Mouse (Mus musculus) kidney, postnatal 0 days (tissue): ENCODE data around the gene Upk2. TPM values are rescaled to one million over a fixed set of nuclear protein-coding genes. Genes with fewer than 3 reads are reported as not detected.
A peak's percentile ranks its signal among the peaks of the same experiment; 100 is the strongest.
"Not testable (repeated sequence)": the region's sequence is repeated elsewhere in the genome, so short reads cannot be mapped to it uniquely, and the experiment has no call there.

Experiments used
- ATAC-seq: fragments of 200-750 bp; cut with Nextera tagmentation; replicated peaks from 2 replicates; pipeline ENCODE4 v1.8.0; 2017; ENCODE audit warnings: low read depth, moderate number of reproducible peaks, moderate TSS enrichment, moderate library complexity; ENCODE audit not compliant: low FRiP score
- DNase-seq: peaks from one replicate; pipeline ENCODE4 v3.0.0-alpha.2; 2016; ENCODE audit warnings: low spot score
- H3K27ac ChIP-seq: fragments of 300-500 bp; sonication (generic); 2 replicates; pipeline ENCODE4 v1.5.1; 2014; ENCODE audit warnings: mild to moderate bottlenecking
- H3K27me3 ChIP-seq: fragments of 300-500 bp; sonication (generic); 2 replicates; pipeline ENCODE4 v1.6.1; 2014; ENCODE audit warnings: low read length, mixed read lengths; ENCODE audit not compliant: insufficient read depth
- H3K36me3 ChIP-seq: fragments of 300-500 bp; sonication (generic); 2 replicates; pipeline ENCODE4 v1.6.1; 2014; ENCODE audit warnings: low read length, mixed read lengths; ENCODE audit not compliant: insufficient read depth
- H3K4me1 ChIP-seq: fragments of 300-500 bp; sonication (generic); replicated peaks from 2 replicates; pipeline ENCODE4 v1.6.1; 2014; ENCODE audit warnings: antibody characterized with exemption, low read length, mixed read lengths; ENCODE audit not compliant: insufficient read depth
- H3K4me2 ChIP-seq: fragments of 300-500 bp; sonication (generic); 2 replicates; pipeline ENCODE4 v1.6.1; 2014; ENCODE audit warnings: mild to moderate bottlenecking, low read length, moderate library complexity, mixed read lengths
- H3K4me3 ChIP-seq: fragments of 300-500 bp; sonication (generic); replicated peaks from 2 replicates; pipeline ENCODE4 v1.5.1; 2014; ENCODE audit warnings: low read depth, low read length
- H3K9ac ChIP-seq: fragments of 300-500 bp; sonication (generic); 2 replicates; pipeline ENCODE4 v1.6.1; 2014; ENCODE audit warnings: low read depth, low read length
- H3K9me3 ChIP-seq: fragments of 300-500 bp; sonication (generic); replicated peaks from 2 replicates; pipeline ENCODE4 v1.6.1; 2016; ENCODE audit warnings: low read length, inconsistent platforms, mixed read lengths
- CTCF ChIP-seq: IDR thresholded peaks from 2 replicates; pipeline ENCODE4 v1.5.1; 2016; ENCODE audit warnings: antibody characterized with exemption, low read depth, mild to moderate bottlenecking, moderate library complexity
- WGBS: fragments of 180-500 bp; shearing (Covaris S2); extraction: QIAGEN DNeasy Blood & Tissue Kit; methylation state at CpG from one replicate; pipeline ENCODE4 v1.1.7; 2014; 5-methylcytosine and 5-hydroxymethylcytosine counted together
- polyA plus RNA-seq: library from polyadenylated mRNA; unstranded; fragments of >200 nt; fragmentation: Nextera tagmentation; extraction: Ambion mirVana; gene quantifications from 2 replicates; pipeline ENCODE4 v1.2.1, GENCODE M21; 2015

Gene Upk2
- polyA plus RNA-seq, 1 experiment from 2014 or later = 27.8 TPM

- Histone ChIP-seq H3K9me3 (no peaks in the 10 kb centered on the region), H3K36me3 (no peaks in the 10 kb centered on the region), H3K4me3 (no peak overlapping the region), H3K9ac (no peak overlapping the region), H3K4me1 (no peaks in the 10 kb centered on the region), H3K4me2 (no peak overlapping the region), H3K27ac (no peak overlapping the region), H3K27me3 (no peaks in the 10 kb centered on the region)
- TF ChIP-seq CTCF = no peak
- DNase-seq = no peak
- no peak for ATAC-seq
- whole genome bisulfite sequencing = 89% methylated on average over 4 of the region's 4 CpGs
Observed at GRCm38 (mm10) chr9:44423576-44423975, 31.2 kb downstream of the Upk2 start.

- Histone ChIP-seq H3K27ac (no peak overlapping the region), H3K4me3 (no peak overlapping the region), H3K4me1 (0 out of 2 replicates have a peak, but pooled peaks cover 3% of the 10 kb centered on the region), H3K4me2 (no peak overlapping the region), H3K36me3 (no peaks in the 10 kb centered on the region), H3K9ac (no peak overlapping the region), H3K9me3 (no peaks in the 10 kb centered on the region), H3K27me3 (no peaks in the 10 kb centered on the region)
- DNase-seq = no peak
- no peak for ATAC-seq
- TF ChIP-seq CTCF = no peak
- WGBS = 69% methylated on average over 5 of the region's 5 CpGs
Observed at GRCm38 (mm10) chr9:44420280-44420898, 34.4 kb downstream of the Upk2 start.

DNA sequence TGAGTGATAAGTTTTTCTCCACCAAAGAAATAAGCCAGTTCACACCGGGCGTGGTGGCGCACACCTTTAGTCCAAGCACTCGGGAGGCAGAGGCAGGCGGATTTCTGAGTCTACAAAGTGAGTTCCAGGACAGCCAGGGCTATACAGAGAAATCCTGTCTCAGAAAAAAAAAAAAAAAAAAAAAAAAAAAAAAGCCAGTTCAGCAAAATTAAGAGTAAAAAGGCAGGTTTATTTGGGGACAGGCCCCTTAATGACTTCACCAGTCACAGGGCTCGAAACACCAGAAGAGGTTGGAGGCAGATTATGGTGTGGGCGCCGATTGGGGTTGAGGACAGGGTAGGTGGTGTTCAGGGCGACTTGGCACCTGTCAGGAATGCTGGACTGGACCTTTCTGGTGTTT is 35.0 kb downstream of the Upk2 start:
- H3K27me3 ChIP-seq, H3K4me3 ChIP-seq, H3K4me1 ChIP-seq, H3K36me3 ChIP-seq, ATAC-seq, H3K27ac ChIP-seq, H3K9ac ChIP-seq, H3K4me2 ChIP-seq, DNase-seq, H3K9me3 ChIP-seq: not testable (repeated sequence)
- 90% methylated on average over 9 of the region's 9 CpGs for WGBS

DNA sequence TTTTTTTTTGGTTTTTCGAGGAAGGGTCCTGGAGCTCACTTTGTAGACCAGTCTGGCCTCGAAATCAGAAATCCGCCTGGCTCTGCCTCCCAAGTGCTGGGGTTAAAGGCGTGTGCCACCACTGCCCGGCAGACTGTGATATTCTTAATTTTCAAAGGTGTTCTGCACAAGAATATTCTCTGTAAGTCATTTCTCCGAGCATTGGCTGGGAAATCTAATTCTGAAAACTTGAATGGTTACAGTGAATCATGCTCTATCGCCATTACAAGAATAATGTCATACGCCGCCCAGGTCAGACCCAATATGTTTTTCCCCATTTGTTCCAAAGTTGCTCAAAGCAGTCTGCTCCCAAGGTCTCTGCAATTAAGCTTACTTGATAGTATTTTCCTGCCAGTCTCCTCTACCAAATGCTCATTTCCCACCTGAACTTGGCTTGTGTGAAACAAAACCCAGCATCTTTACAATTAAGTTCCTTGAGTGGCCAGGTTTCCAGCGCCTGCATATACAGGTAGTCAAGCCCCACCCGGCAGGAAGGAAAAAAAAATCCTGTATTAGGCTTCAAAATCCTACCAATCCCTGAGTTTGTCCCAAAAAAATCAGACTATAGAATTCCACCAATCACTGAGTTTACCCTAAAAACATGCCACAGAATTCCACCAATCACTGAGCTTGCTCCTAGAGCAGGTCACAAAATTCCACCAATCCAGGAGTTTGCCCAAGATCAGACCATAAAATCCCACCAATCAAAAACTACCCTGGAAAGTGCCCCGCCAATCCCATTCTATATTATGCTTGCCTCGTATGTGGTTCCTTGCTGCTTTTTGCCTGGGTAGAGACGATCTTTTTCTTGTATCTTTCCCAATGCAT is 36.0 kb downstream of the Upk2 start, which contains the start of gene Ccdc84:
Ccdc84 (minus strand) TSS at position 51 of the 867 bp plus-strand sequence.
- 73% methylated on average over 14 of the region's 14 CpGs for WGBS
- no peak for DNase-seq

DNA sequence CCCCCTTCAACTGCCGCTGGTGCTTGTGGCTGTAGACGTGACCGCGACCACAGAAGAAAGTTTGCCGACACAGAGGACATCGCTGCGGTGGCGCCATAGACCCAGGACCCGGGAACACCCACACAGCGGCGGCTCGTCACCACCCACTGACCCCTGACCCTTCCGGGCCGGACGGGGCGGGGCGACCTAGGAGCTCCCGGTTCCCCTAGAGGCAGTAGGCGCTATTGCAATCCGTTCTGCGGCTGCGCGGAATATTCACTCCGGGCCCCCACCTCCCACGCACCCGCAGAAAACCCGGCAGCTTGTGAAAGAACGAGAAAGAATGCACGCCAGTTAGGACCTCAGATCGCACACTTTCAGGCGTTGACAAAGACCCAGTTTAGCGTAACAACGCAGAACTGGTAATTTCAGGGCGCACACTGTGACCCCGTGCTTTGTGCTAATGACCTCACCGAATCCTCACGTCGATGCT is 36.8 kb downstream of the Upk2 start:
- Histone ChIP-seq H3K4me2 (peak overlapping the region; percentile 93), H3K4me3 (peak overlapping the region; percentile 86), H3K27ac (peak overlapping the region; percentile 78), H3K4me1 (0 out of 2 replicates have a peak, but pooled peaks cover 3% of the 10 kb centered on the region), H3K9ac (peak overlapping the region; percentile 81), H3K27me3 (no peaks in the 10 kb centered on the region), H3K9me3 (no peaks in the 10 kb centered on the region), H3K36me3 (peaks cover 7% of the 10 kb centered on the region; the same call in 1 of the 2 replicates)
- peak; percentile 82 for TF ChIP-seq CTCF
- ATAC-seq (peak; percentile 91), DNase-seq (peak; percentile 96)
- under 1% methylated on average over 38 of the region's 38 CpGs for WGBS

More for the DNA sequence above, 36.0 kb downstream of the Upk2 start, which contains the start of gene Ccdc84:
- no peak for ATAC-seq
- Histone ChIP-seq H3K4me2 (peak within 1 kb of the TSS; percentile 93), H3K4me1 (0 out of 2 replicates have a peak, but pooled peaks cover 3% of the 10 kb centered on the region), H3K9me3 (no peaks in the 10 kb centered on the region), H3K36me3 (peaks cover 4% of the 10 kb centered on the region; the same call in 1 of the 2 replicates), H3K4me3 (peak within 1 kb of the TSS; percentile 86), H3K27ac (peak within 1 kb of the TSS; percentile 78), H3K9ac (peak within 1 kb of the TSS; percentile 81), H3K27me3 (no peaks in the 10 kb centered on the region)
- TF ChIP-seq CTCF = no peak

- WGBS = 5% methylated on average over 26 of the region's 26 CpGs
- DNase-seq = no peak
- peak overlapping the region; percentile 81 for H3K9ac ChIP-seq
Observed at GRCm38 (mm10) chr9:44417156-44417891, 37.5 kb downstream of the Upk2 start.

More at GRCm38 (mm10) chr9:44417156-44417891, 37.5 kb downstream of the Upk2 start:
- peak; percentile 69 for ATAC-seq
- Histone ChIP-seq H3K4me3 (peak overlapping the region; percentile 86), H3K4me1 (0 out of 2 replicates have a peak, but pooled peaks cover 3% of the 10 kb centered on the region), H3K27ac (peak overlapping the region; percentile 78), H3K9me3 (no peaks in the 10 kb centered on the region), H3K36me3 (peaks cover 13% of the 10 kb centered on the region; the same call in 1 of the 2 replicates), H3K27me3 (no peaks in the 10 kb centered on the region), H3K4me2 (peak overlapping the region; percentile 93)
- no peak for TF ChIP-seq CTCF
